Mouse (Mus musculus) embryonic fibroblast, embryonic 13.5 days (primary cell): ENCODE data around the gene Pdhb. TPM values are rescaled to one million over a fixed set of nuclear protein-coding genes. Genes with fewer than 3 reads are reported as not detected.

Experiments
- H3K27ac ChIP-seq: 2 replicates; pipeline ENCODE4 v1.5.1; 2012; ENCODE audit warnings: low read length, control low read depth, inconsistent platforms; ENCODE audit not compliant: insufficient read depth
- H3K4me1 ChIP-seq: 2 replicates; pipeline ENCODE4 v1.6.1; 2011; ENCODE audit warnings: low read length; ENCODE audit not compliant: control insufficient read depth, insufficient read depth
- H3K4me3 ChIP-seq: 2 replicates; pipeline ENCODE4 v1.5.1; 2011; ENCODE audit warnings: mild to moderate bottlenecking, control low read depth, low read length; ENCODE audit not compliant: insufficient read depth
- CTCF ChIP-seq: IDR thresholded peaks from 2 replicates; pipeline ENCODE4 v1.5.1; 2011; ENCODE audit warnings: mild to moderate bottlenecking, control low read depth, low read length, moderate library complexity, borderline replicate concordance; ENCODE audit not compliant: insufficient read depth
- POLR2A ChIP-seq: IDR thresholded peaks from 2 replicates; pipeline ENCODE4 v1.6.1; 2011; ENCODE audit warnings: low read depth, mild to moderate bottlenecking, control low read depth, low read length, moderate library complexity
- polyA plus RNA-seq: library from polyadenylated mRNA; stranded (reverse); fragments of >200 nt; gene quantifications from 2 replicates; pipeline ENCODE4 v1.2.4, GENCODE M21; 2011; ENCODE audit warnings: low read depth; ENCODE audit not compliant: missing spikeins, insufficient read length

Gene Pdhb
- polyA plus RNA-seq, 1 experiment: 92.5 TPM

GRCm38 (mm10) chr14:8214299-8215207 is 41.7 kb upstream of the Pdhb start:
- 0 out of 2 replicates have a peak overlapping the region, but pooled peaks have one; percentile 28 for H3K27ac ChIP-seq
- no peak for TF ChIP-seq CTCF
- no peak for TF ChIP-seq POLR2A
- peak overlapping the region; percentile 55 for H3K4me3 ChIP-seq
- peaks cover 3% of the 10 kb centered on the region for H3K4me1 ChIP-seq

GRCm38 (mm10) chr14:8213803-8214224 is 41.0 kb upstream of the Pdhb start, which contains the start of gene Kctd6:
Gene Kctd6 (plus strand): TSS chr14:8214140.
- TF ChIP-seq POLR2A: peak; percentile 66
- TF ChIP-seq CTCF: no peak
- H3K27ac ChIP-seq: 0 out of 2 replicates have a peak within 1 kb of the TSS, but pooled peaks have one; percentile 28

GRCm38 (mm10) chr14:8212996-8213395 is 40.2 kb upstream of the Pdhb start:
- TF ChIP-seq POLR2A (no peak), CTCF (no peak)
- Histone ChIP-seq H3K27ac (no peak overlapping the region), H3K4me1 (peaks cover 3% of the 10 kb centered on the region), H3K4me3 (no peak overlapping the region)

More at GRCm38 (mm10) chr14:8213803-8214224, 41.0 kb upstream of the Pdhb start, which contains the start of gene Kctd6:
- Histone ChIP-seq H3K4me3 (peak within 1 kb of the TSS; percentile 55), H3K4me1 (peaks cover 3% of the 10 kb centered on the region)

GRCm38 (mm10) chr14:8209896-8210295 is 37.1 kb upstream of the Pdhb start:
- no peaks in the 10 kb centered on the region for H3K4me1 ChIP-seq
- TF ChIP-seq CTCF (no peak), POLR2A (no peak)
- no peak overlapping the region for H3K4me3 ChIP-seq
- H3K27ac ChIP-seq: no peak overlapping the region

GRCm38 (mm10) chr14:8208876-8209275 is 36.1 kb upstream of the Pdhb start:
- TF ChIP-seq CTCF (no peak), POLR2A (no peak)
- no peak overlapping the region for H3K4me3 ChIP-seq
- H3K27ac ChIP-seq: no peak overlapping the region

GRCm38 (mm10) chr14:8207543-8207942 is 34.7 kb upstream of the Pdhb start:
- no peak overlapping the region for H3K27ac ChIP-seq
- TF ChIP-seq POLR2A: no peak
- TF ChIP-seq CTCF: no peak
- no peak overlapping the region for H3K4me3 ChIP-seq

More at GRCm38 (mm10) chr14:8208876-8209275, 36.1 kb upstream of the Pdhb start:
- H3K4me1 ChIP-seq: no peaks in the 10 kb centered on the region

GRCm38 (mm10) chr14:8207105-8207504 is 34.3 kb upstream of the Pdhb start:
- no peak for TF ChIP-seq CTCF
- no peak for TF ChIP-seq POLR2A
- Histone ChIP-seq H3K4me3 (no peak overlapping the region), H3K27ac (no peak overlapping the region), H3K4me1 (no peaks in the 10 kb centered on the region)

More at GRCm38 (mm10) chr14:8207543-8207942, 34.7 kb upstream of the Pdhb start:
- H3K4me1 ChIP-seq: no peaks in the 10 kb centered on the region

- TF ChIP-seq CTCF: no peak
- no peak for TF ChIP-seq POLR2A
- Histone ChIP-seq H3K4me1 (no peaks in the 10 kb centered on the region), H3K27ac (no peak overlapping the region), H3K4me3 (no peak overlapping the region)
Observed at GRCm38 (mm10) chr14:8206179-8206910, 33.5 kb upstream of the Pdhb start.

- Histone ChIP-seq H3K4me3 (no peak overlapping the region), H3K4me1 (no peaks in the 10 kb centered on the region), H3K27ac (no peak overlapping the region)
- TF ChIP-seq CTCF (no peak), POLR2A (no peak)
Observed at GRCm38 (mm10) chr14:8201715-8202114, 28.9 kb upstream of the Pdhb start.

- H3K4me1 ChIP-seq: no peaks in the 10 kb centered on the region
- no peak overlapping the region for H3K4me3 ChIP-seq
- TF ChIP-seq POLR2A (no peak), CTCF (no peak)
- no peak overlapping the region for H3K27ac ChIP-seq
Observed at GRCm38 (mm10) chr14:8200769-8201168, 27.9 kb upstream of the Pdhb start.
